Mouse (Mus musculus) brain, embryonic 14.5 days (tissue): ENCODE data around the gene Atp6v1b1. TPM values are rescaled to one million over a fixed set of nuclear protein-coding genes. Genes with fewer than 3 reads are reported as not detected.

ENCODE experiments used
- DNase-seq: peaks from one replicate; pipeline ENCODE4 v3.0.0-alpha.2; 2011; ENCODE audit warnings: low read depth
- CTCF ChIP-seq: fragments of 200-500 bp; IDR thresholded peaks from 2 replicates; pipeline ENCODE4 v1.5.1; 2012; ENCODE audit warnings: inconsistent platforms, mild to moderate bottlenecking, moderate library complexity, borderline replicate concordance; ENCODE audit not compliant: insufficient read depth, insufficient read length; ENCODE audit errors: extremely low read depth
- POLR2A ChIP-seq: fragments of 200-500 bp; IDR thresholded peaks from 2 replicates; pipeline ENCODE4 v1.6.1; 2012; ENCODE audit warnings: mild to moderate bottlenecking, inconsistent platforms, borderline replicate concordance; ENCODE audit not compliant: poor library complexity, insufficient read depth, insufficient read length, severe bottlenecking; ENCODE audit errors: extremely low read depth
- polyA plus RNA-seq: library from polyadenylated mRNA; depleted of rRNA; stranded (reverse); fragments of >200 nt; gene quantifications from 2 replicates; pipeline ENCODE4 v1.2.3, GENCODE M21; 2012

The Atp6v1b1 gene
- polyA plus RNA-seq, 1 experiment, result 0.08 TPM

- TF ChIP-seq CTCF (no peak), POLR2A (no peak)
- no peak for DNase-seq
Observed at GRCm38 (mm10) chr6:83704701-83705100, 38.1 kb upstream of the Atp6v1b1 start.

GRCm38 (mm10) chr6:83707738-83708510, 34.9 kb upstream of the Atp6v1b1 start:
- no peak for DNase-seq
- TF ChIP-seq POLR2A (no peak), CTCF (no peak)

GRCm38 (mm10) chr6:83710361-83711066, 32.3 kb upstream of the Atp6v1b1 start:
- DNase-seq, result no peak
- TF ChIP-seq POLR2A (no peak), CTCF (no peak)

GRCm38 (mm10) chr6:83711067-83711675, 31.6 kb upstream of the Atp6v1b1 start, which contains the start of gene Vax2:
Gene Vax2 (plus strand): TSS chr6:83711264.
- DNase-seq, result peak; percentile 89

GRCm38 (mm10) chr6:83711725-83712475, 30.9 kb upstream of the Atp6v1b1 start:
- DNase-seq, result no peak
- TF ChIP-seq CTCF (no peak), POLR2A (no peak)

More at GRCm38 (mm10) chr6:83711067-83711675, 31.6 kb upstream of the Atp6v1b1 start, which contains the start of gene Vax2:
- no peak for TF ChIP-seq CTCF
- TF ChIP-seq POLR2A, result no peak

- TF ChIP-seq POLR2A, result no peak
- TF ChIP-seq CTCF, result no peak
- no peak for DNase-seq
Observed at GRCm38 (mm10) chr6:83713271-83714136, 29.3 kb upstream of the Atp6v1b1 start.

- TF ChIP-seq POLR2A (no peak), CTCF (no peak)
- DNase-seq, result peak; percentile 64
Observed at GRCm38 (mm10) chr6:83714221-83715123, 28.3 kb upstream of the Atp6v1b1 start.

GRCm38 (mm10) chr6:83715461-83716196, 27.2 kb upstream of the Atp6v1b1 start:
- DNase-seq, result no peak
- TF ChIP-seq CTCF, result no peak
- TF ChIP-seq POLR2A, result no peak

- DNase-seq, result no peak
- no peak for TF ChIP-seq CTCF
- TF ChIP-seq POLR2A, result no peak
Observed at GRCm38 (mm10) chr6:83717026-83717425, 25.8 kb upstream of the Atp6v1b1 start.
